Mouse (Mus musculus): ENCODE results near the gene Rnf32. TPM values are rescaled to one million over a fixed set of nuclear protein-coding genes. Genes with fewer than 3 reads are reported as not detected.

The Rnf32 gene
- polyA plus RNA-seq (2015; fragmentation: Nextera tagmentation; extraction: Ambion mirVana), result 0.83 and 1.2 TPM in 2 replicates

GRCm38 (mm10) chr5:29195570-29196263, at the start of gene Rnf32:
TSS of gene Rnf32 (plus strand) at chr5:29195992.

Other genes starting within 250 kb of the Rnf32 start
- 14.1 and 16.9 TPM in 2 replicates for gene Lmbr1, start 182.4 kb downstream of the Rnf32 start, polyA plus RNA-seq (2015; fragmentation: Nextera tagmentation; extraction: Ambion mirVana)
- 16.5 and 19.3 TPM in 2 replicates for gene Nom1, start 238.7 kb downstream of the Rnf32 start, polyA plus RNA-seq (2015; fragmentation: Nextera tagmentation; extraction: Ambion mirVana)